In genomic region chr8:82265745-82266144, GRCm38 (mm10) we compare ENCODE assay signal across 30 mouse cellular contexts.
DNase-seq lines count a peak whose midpoint lies in the region; ATAC-seq and TF ChIP-seq lines count a peak whose summit lies in the region.
"Had no signal": no experiment of that assay in that cellular context is flagged by ENCODE, and none has a peak within 500 bp of the region (broad histone marks: within the 10 kb centered on the region; RNA-seq: fewer than 3 reads in every experiment).

No protein-coding gene starts in this region.

- no peak for TF ChIP-seq POLR2A in CH12.LX (IDR thresholded peaks at IDR 0.05; ENCODE audit: low read depth, low read length)

- peak; percentile 8 for DNase-seq in forebrain, embryonic 14.5 days (ENCODE audit: low spot score)
- no peak for DNase-seq in forebrain, embryonic 11.5 days (ENCODE audit: low spot score)
- DNase-seq in hindbrain, embryonic 14.5 days (ENCODE audit: low spot score) = no peak
- DNase-seq in hindbrain, postnatal 0 days (ENCODE audit: low spot score) = no peak
- DNase-seq in CH12.LX (ENCODE audit: extremely low read depth) = no peak
- DNase-seq in lung, postnatal 4 days = no peak
- DNase-seq: adrenal gland, postnatal 14 days; cerebellum, adult 11-12 months; cerebellum, adult 9-11 months; embryo, embryonic 11 days; gastrocnemius, postnatal 25 days; heart, adult 18-20 months; heart, postnatal 4 days; kidney, adult 9 months; kidney, postnatal 10 days; layer of hippocampus, adult 9-11 months; lung, embryonic 14.5 days; lung, postnatal 14 days; right cerebral cortex, adult 18-20 months; spleen, adult 18-20 months; thymus, postnatal 14 days had no signal

- no peaks in the 10 kb centered on the region for H3K4me1 ChIP-seq in forebrain, embryonic 14.5 days (ENCODE audit: control insufficient read depth, insufficient read depth, low read length)
- no peaks in the 10 kb centered on the region for H3K4me1 ChIP-seq in forebrain, embryonic 11.5 days (replicated peaks; ENCODE audit: control insufficient read depth, insufficient read depth, low read length)
- H3K4me1 ChIP-seq in hindbrain, embryonic 14.5 days (replicated peaks; ENCODE audit: control insufficient read depth, insufficient read depth, low read length) = no peaks in the 10 kb centered on the region
- no peaks in the 10 kb centered on the region for H3K4me1 ChIP-seq in hindbrain, postnatal 0 days (ENCODE audit: insufficient read depth, low read length)
- no peaks in the 10 kb centered on the region for H3K4me1 ChIP-seq in CH12.LX (ENCODE audit: control insufficient read depth in 1 of 2, insufficient read depth in 2 of 2)
- H3K4me1 ChIP-seq in midbrain, embryonic 16.5 days (ENCODE audit: control insufficient read depth, insufficient read depth, low read length) = 0 out of 2 replicates have a peak, but pooled peaks cover 2% of the 10 kb centered on the region
- H3K4me1 ChIP-seq: embryonic facial prominence, embryonic 12.5 days; limb, embryonic 12.5 days; liver, embryonic 15.5 days; midbrain, embryonic 12.5 days; neural tube, embryonic 12.5 days had no signal

- no peak overlapping the region for H3K9ac ChIP-seq in forebrain, embryonic 14.5 days (ENCODE audit: low read length)
- no peak overlapping the region for H3K9ac ChIP-seq in forebrain, embryonic 11.5 days (ENCODE audit: low read length)
- H3K9ac ChIP-seq in hindbrain, embryonic 14.5 days = no peak overlapping the region
- no peak overlapping the region for H3K9ac ChIP-seq in hindbrain, postnatal 0 days (replicated peaks; ENCODE audit: low read length)
- H3K9ac ChIP-seq in CH12.LX (ENCODE audit: insufficient read depth, low read depth) = no peak overlapping the region
- H3K9ac ChIP-seq in midbrain, embryonic 16.5 days (ENCODE audit: low read depth, low read length) = no peak overlapping the region
- H3K9ac ChIP-seq: embryonic facial prominence, embryonic 12.5 days; limb, embryonic 12.5 days; liver, embryonic 15.5 days; lung, embryonic 14.5 days; midbrain, embryonic 12.5 days; neural tube, embryonic 12.5 days had no signal

- no peak for TF ChIP-seq EP300 in CH12.LX (IDR thresholded peaks at IDR 0.05; ENCODE audit: low read length)

- dilution Hi-C loops in CH12.LX (cut with MboI; ENCODE audit: extremely low pct_ligation_motif_present, extremely low pct_unique_long_range_greater_than_20kb, low sequenced_read_pairs) = no loop called here

- H3K9me3 ChIP-seq in forebrain, embryonic 14.5 days (replicated peaks; ENCODE audit: control insufficient read depth, low read length) = no peaks in the 10 kb centered on the region
- H3K9me3 ChIP-seq in forebrain, embryonic 11.5 days (ENCODE audit: control insufficient read depth, low read length) = no peaks in the 10 kb centered on the region
- no peaks in the 10 kb centered on the region for H3K9me3 ChIP-seq in hindbrain, embryonic 14.5 days (ENCODE audit: control insufficient read depth, low read length)
- no peaks in the 10 kb centered on the region for H3K9me3 ChIP-seq in hindbrain, postnatal 0 days (ENCODE audit: low read length)
- H3K9me3 ChIP-seq in CH12.LX (replicated peaks; ENCODE audit: low read length) = no peaks in the 10 kb centered on the region
- H3K9me3 ChIP-seq in midbrain, embryonic 16.5 days (replicated peaks; ENCODE audit: control insufficient read depth, low read length, poor library complexity, severe bottlenecking) = no peaks in the 10 kb centered on the region
- H3K9me3 ChIP-seq: embryonic facial prominence, embryonic 12.5 days; limb, embryonic 12.5 days; liver, embryonic 15.5 days; midbrain, embryonic 12.5 days; neural tube, embryonic 12.5 days had no signal

- TF ChIP-seq CTCF in hindbrain, postnatal 0 days (IDR thresholded peaks at IDR 0.05; ENCODE audit: low read depth) = no peak
- no peak for TF ChIP-seq CTCF in CH12.LX (conservative IDR thresholded peaks at IDR 0.05 in 1 of 2, IDR thresholded peaks at IDR 0.05 in 1 of 2; ENCODE audit: low read depth in 2 of 2, low read length in 2 of 2)

- 78% methylated on average over 3 of the region's 3 CpGs for WGBS in forebrain, embryonic 14.5 days
- WGBS in forebrain, embryonic 11.5 days = 76% methylated on average over 3 of the region's 3 CpGs
- WGBS in hindbrain, embryonic 14.5 days = 67% methylated on average over 3 of the region's 3 CpGs
- 65% methylated on average over 3 of the region's 3 CpGs for WGBS in hindbrain, postnatal 0 days
- WGBS in midbrain, embryonic 16.5 days = 70% methylated on average over 3 of the region's 3 CpGs

- in situ Hi-C loops in CH12.LX (cut with MboI; ENCODE audit: low pct_ligation_motif_present, low pct_unique_long_range_greater_than_20kb, low sequenced_read_pairs) = no loop called here

- TF ChIP-seq RAD21 in CH12.LX (IDR thresholded peaks at IDR 0.05; ENCODE audit: low read depth, low read length) = no peak

- no peak overlapping the region for H3K4me2 ChIP-seq in forebrain, embryonic 14.5 days (ENCODE audit: low read length)
- no peak overlapping the region for H3K4me2 ChIP-seq in forebrain, embryonic 11.5 days (ENCODE audit: low read depth, low read length, severe bottlenecking)
- no peak overlapping the region for H3K4me2 ChIP-seq in hindbrain, embryonic 14.5 days (replicated peaks)
- no peak overlapping the region for H3K4me2 ChIP-seq in hindbrain, postnatal 0 days (ENCODE audit: low read depth, low read length)
- H3K4me2 ChIP-seq in CH12.LX (ENCODE audit: insufficient read depth, low read depth, poor library complexity, severe bottlenecking) = no peak overlapping the region
- no peak overlapping the region for H3K4me2 ChIP-seq in midbrain, embryonic 16.5 days (ENCODE audit: low read length)
- H3K4me2 ChIP-seq: embryonic facial prominence, embryonic 12.5 days; heart, embryonic 11.5 days; limb, embryonic 12.5 days; liver, embryonic 15.5 days; lung, embryonic 14.5 days; midbrain, embryonic 12.5 days; neural tube, embryonic 12.5 days had no signal

- no peak overlapping the region for H3K27ac ChIP-seq in forebrain, embryonic 14.5 days (ENCODE audit: low read depth, low read length)
- no peak overlapping the region for H3K27ac ChIP-seq in forebrain, embryonic 11.5 days (ENCODE audit: low read depth, low read length)
- H3K27ac ChIP-seq in hindbrain, embryonic 14.5 days = no peak overlapping the region
- no peak overlapping the region for H3K27ac ChIP-seq in hindbrain, postnatal 0 days
- H3K27ac ChIP-seq in CH12.LX (ENCODE audit: insufficient read depth, low read depth) = no peak overlapping the region
- H3K27ac ChIP-seq in midbrain, embryonic 16.5 days (ENCODE audit: low read length) = no peak overlapping the region
- H3K27ac ChIP-seq: embryonic facial prominence, embryonic 12.5 days; limb, embryonic 12.5 days; liver, embryonic 15.5 days; midbrain, embryonic 12.5 days; neural tube, embryonic 12.5 days had no signal

- ATAC-seq in forebrain, embryonic 14.5 days = peak; percentile 37; the same call in 1 of the 2 replicates
- no peak for ATAC-seq in forebrain, embryonic 11.5 days (replicated peaks; ENCODE audit: low FRiP score)
- peak; percentile 40; the same call in 1 of the 2 replicates for ATAC-seq in hindbrain, embryonic 14.5 days (ENCODE audit: low FRiP score)
- ATAC-seq in hindbrain, postnatal 0 days = no peak
- peak; percentile 89 for ATAC-seq in midbrain, embryonic 16.5 days
- ATAC-seq: intestine, postnatal 0 days had no signal

- no peaks in the 10 kb centered on the region for H3K36me3 ChIP-seq in forebrain, embryonic 14.5 days (ENCODE audit: control insufficient read depth, insufficient read depth, low read length)
- no peaks in the 10 kb centered on the region for H3K36me3 ChIP-seq in forebrain, embryonic 11.5 days (ENCODE audit: control insufficient read depth, insufficient read depth, low read length)
- H3K36me3 ChIP-seq in hindbrain, embryonic 14.5 days (replicated peaks; ENCODE audit: control insufficient read depth, insufficient read depth) = no peaks in the 10 kb centered on the region
- H3K36me3 ChIP-seq in hindbrain, postnatal 0 days (ENCODE audit: insufficient read depth, low read length) = no peaks in the 10 kb centered on the region
- H3K36me3 ChIP-seq in CH12.LX (replicated peaks in 1 of 2; ENCODE audit: control insufficient read depth in 1 of 2, insufficient read depth in 1 of 2, low read length in 1 of 2) = no peaks in the 10 kb centered on the region
- no peaks in the 10 kb centered on the region for H3K36me3 ChIP-seq in midbrain, embryonic 16.5 days (ENCODE audit: control insufficient read depth, insufficient read depth, low read length)
- H3K36me3 ChIP-seq: embryonic facial prominence, embryonic 12.5 days; limb, embryonic 12.5 days; liver, embryonic 15.5 days; midbrain, embryonic 12.5 days; neural tube, embryonic 12.5 days had no signal

- H3K79me2 ChIP-seq in CH12.LX (replicated peaks; ENCODE audit: control insufficient read depth, extremely low read depth, insufficient read depth, poor library complexity, severe bottlenecking) = no peaks in the 10 kb centered on the region

- no peak overlapping the region for H3K4me3 ChIP-seq in forebrain, embryonic 14.5 days (ENCODE audit: low read depth, low read length)
- no peak overlapping the region for H3K4me3 ChIP-seq in forebrain, embryonic 11.5 days (ENCODE audit: low read depth, low read length)
- H3K4me3 ChIP-seq in hindbrain, embryonic 14.5 days (replicated peaks; ENCODE audit: low read length) = no peak overlapping the region
- no peak overlapping the region for H3K4me3 ChIP-seq in hindbrain, postnatal 0 days (ENCODE audit: low read length)
- no peak overlapping the region for H3K4me3 ChIP-seq in CH12.LX (replicated peaks in 1 of 3; ENCODE audit: low read depth in 2 of 3, low read length in 2 of 3, poor library complexity in 1 of 3)
- no peak overlapping the region for H3K4me3 ChIP-seq in midbrain, embryonic 16.5 days (ENCODE audit: low read depth, low read length)
- H3K4me3 ChIP-seq: embryonic facial prominence, embryonic 12.5 days; limb, embryonic 12.5 days; liver, embryonic 15.5 days; midbrain, embryonic 12.5 days; myocyte; neural tube, embryonic 12.5 days had no signal

- no peaks in the 10 kb centered on the region for H3K27me3 ChIP-seq in forebrain, embryonic 14.5 days (replicated peaks; ENCODE audit: control insufficient read depth, insufficient read depth, low read length)
- H3K27me3 ChIP-seq in forebrain, embryonic 11.5 days (ENCODE audit: control insufficient read depth, insufficient read depth, low read length) = no peaks in the 10 kb centered on the region
- H3K27me3 ChIP-seq in hindbrain, embryonic 14.5 days (ENCODE audit: control insufficient read depth, insufficient read depth, low read length) = no peaks in the 10 kb centered on the region
- no peaks in the 10 kb centered on the region for H3K27me3 ChIP-seq in hindbrain, postnatal 0 days (ENCODE audit: insufficient read depth, low read length)
- H3K27me3 ChIP-seq in CH12.LX (replicated peaks) = no peaks in the 10 kb centered on the region
- H3K27me3 ChIP-seq in midbrain, embryonic 16.5 days (ENCODE audit: control insufficient read depth, insufficient read depth, low read depth, low read length) = no peaks in the 10 kb centered on the region
- H3K27me3 ChIP-seq: embryonic facial prominence, embryonic 12.5 days; limb, embryonic 12.5 days; liver, embryonic 15.5 days; midbrain, embryonic 12.5 days; neural tube, embryonic 12.5 days had no signal

TF ChIP-seq in CH12.LX, 34 proteins besides CTCF, POLR2A, EP300 and RAD21:
- no peak for TF ChIP-seq SIN3A (IDR thresholded peaks at IDR 0.05; ENCODE audit: low read length)
- peak; percentile 65; the same call in 1 of the 2 replicates for TF ChIP-seq MAFK (IDR thresholded peaks at IDR 0.05; ENCODE audit: insufficient replicate concordance, low read length)
- TF ChIP-seq MAZ (IDR thresholded peaks at IDR 0.05; ENCODE audit: low read depth, low read length) = no peak
TF ChIP-seq in CH12.LX: peak in this region for 1.

Comparison
In these comparisons a context has a peak if more than half of its experiments do, and no peak if none do; other contexts are left out.
1. ATAC-seq: peak in forebrain, embryonic 14.5 days (single experiment), hindbrain, embryonic 14.5 days (single experiment) and midbrain, embryonic 16.5 days (single experiment); none in forebrain, embryonic 11.5 days (single experiment) and hindbrain, postnatal 0 days (single experiment).